Mouse (Mus musculus): Measurements from ENCODE around the gene Bckdk.

DNA sequence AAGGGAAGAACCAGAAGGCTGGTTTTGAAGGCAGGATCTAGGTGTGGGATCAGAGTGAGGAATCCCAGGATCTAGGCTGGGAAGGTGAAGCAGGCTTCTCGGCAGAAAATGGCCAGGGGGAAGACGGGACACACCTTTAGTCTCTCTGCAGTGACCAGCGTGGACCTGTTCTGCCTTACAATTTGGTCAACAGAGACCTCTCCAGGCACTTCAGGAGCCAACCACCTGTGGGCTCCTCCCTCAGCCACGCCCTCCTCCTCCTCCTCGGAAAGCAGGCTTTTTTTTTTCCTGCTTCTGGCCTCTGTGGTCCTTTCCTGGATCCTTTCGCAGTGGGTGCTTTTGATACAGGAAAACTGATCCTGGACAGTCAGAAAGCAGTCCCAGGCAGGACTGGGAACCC is 26.0 kb downstream of the Bckdk start, which contains the start of gene Prss8:
- TF ChIP-seq CTCF (IDR thresholded peaks at IDR 0.05) (no peak), EP300 (IDR thresholded peaks at IDR 0.05; ENCODE audit: insufficient read depth, low read depth, low read length) (no peak), POLR2A (IDR thresholded peaks at IDR 0.05; ENCODE audit: insufficient read depth, low read depth, low read length) (no peak)
